Comparison of ENCODE assay signal across 16 mouse cellular contexts in the genomic region with DNA sequence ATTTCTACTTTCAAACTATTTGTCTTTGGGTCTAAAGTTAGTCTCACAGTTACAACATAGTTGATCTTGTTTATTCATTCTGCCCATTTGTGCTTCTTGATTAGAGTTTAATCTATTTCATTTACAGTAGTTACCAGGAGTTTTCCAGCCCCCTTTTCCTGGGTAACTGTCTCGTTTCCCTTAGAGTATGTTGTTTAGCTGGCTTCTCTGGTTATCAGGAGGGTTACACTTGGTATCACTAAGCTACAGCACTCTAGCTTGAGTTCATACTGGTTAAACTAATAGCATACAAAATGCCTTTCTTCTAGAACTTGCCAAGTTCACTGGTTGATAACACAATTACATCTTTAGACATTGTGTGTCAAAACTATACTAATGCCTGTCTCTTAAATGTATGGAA.
"Had no signal": no experiment of that assay in that cellular context is flagged by ENCODE, and none has a peak within 500 bp of the region (broad histone marks: within the 10 kb centered on the region; RNA-seq: fewer than 3 reads in every experiment).

No protein-coding gene starts in this region.

- ATAC-seq: intestine, embryonic 16.5 days; midbrain, embryonic 16.5 days had no signal

- H3K36me3 ChIP-seq: kidney, embryonic 15.5 days; limb, embryonic 15.5 days; lung, embryonic 15.5 days; midbrain, embryonic 10.5 days; neural tube, embryonic 13.5 days; stomach, embryonic 15.5 days had no signal

- DNase-seq: kidney, adult 2 months; kidney, postnatal 14 days; layer of hippocampus, adult 9-11 months; layer of hippocampus, postnatal 36 days; retina, postnatal 1 day; right cerebral cortex, postnatal 4 days; spleen, adult 18-20 months; thymus, postnatal 36 days had no signal

- H3K27me3 ChIP-seq: kidney, embryonic 15.5 days; limb, embryonic 15.5 days; lung, embryonic 15.5 days; neural tube, embryonic 13.5 days; stomach, embryonic 15.5 days had no signal

- H3K27ac ChIP-seq: kidney, embryonic 15.5 days; limb, embryonic 15.5 days; lung, embryonic 15.5 days; midbrain, embryonic 10.5 days; neural tube, embryonic 13.5 days; stomach, embryonic 15.5 days had no signal

- H3K4me3 ChIP-seq: kidney, embryonic 15.5 days; limb, embryonic 15.5 days; lung, embryonic 15.5 days; midbrain, embryonic 10.5 days; neural tube, embryonic 13.5 days; stomach, embryonic 15.5 days had no signal

- H3K9ac ChIP-seq: kidney, embryonic 15.5 days; limb, embryonic 15.5 days; lung, embryonic 15.5 days; neural tube, embryonic 13.5 days; stomach, embryonic 15.5 days had no signal

- H3K9me3 ChIP-seq: kidney, embryonic 15.5 days; limb, embryonic 15.5 days; lung, embryonic 15.5 days; midbrain, embryonic 10.5 days; neural tube, embryonic 13.5 days; stomach, embryonic 15.5 days had no signal

- H3K4me2 ChIP-seq: kidney, embryonic 15.5 days; limb, embryonic 15.5 days; lung, embryonic 15.5 days; neural tube, embryonic 13.5 days; stomach, embryonic 15.5 days had no signal
